Mouse (Mus musculus): ENCODE measurements around the gene Crim1.

The Crim1 gene

GRCm38 (mm10) chr17:78373849-78374248 is 173.8 kb downstream of the Crim1 start:
- no peak for DNase-seq (ENCODE audit: low spot score in 2 of 2)

- DNase-seq (ENCODE audit: low spot score in 2 of 2), result no peak
Measured at GRCm38 (mm10) chr17:78374756-78375155, 174.7 kb downstream of the Crim1 start.

GRCm38 (mm10) chr17:78376587-78376986 is 176.5 kb downstream of the Crim1 start:
- no peak for DNase-seq (ENCODE audit: low spot score in 2 of 2)

- DNase-seq (ENCODE audit: low spot score in 2 of 2), result no peak
Measured at GRCm38 (mm10) chr17:78379079-78379729, 179.2 kb downstream of the Crim1 start.

GRCm38 (mm10) chr17:78379730-78380245 is 179.7 kb downstream of the Crim1 start:
- no peak for DNase-seq (ENCODE audit: low spot score in 2 of 2)

- DNase-seq (ENCODE audit: low spot score in 2 of 2), result no peak
Measured at GRCm38 (mm10) chr17:78382321-78382720, 182.3 kb downstream of the Crim1 start.

- no peak for DNase-seq (ENCODE audit: low spot score in 2 of 2)
Measured at GRCm38 (mm10) chr17:78387665-78388064, 187.6 kb downstream of the Crim1 start.

GRCm38 (mm10) chr17:78388101-78388847 is 188.2 kb downstream of the Crim1 start:
- DNase-seq (ENCODE audit: low spot score in 2 of 2), result no peak

GRCm38 (mm10) chr17:78389573-78389972 is 189.5 kb downstream of the Crim1 start:
- no peak for DNase-seq (ENCODE audit: low spot score in 2 of 2)

GRCm38 (mm10) chr17:78392401-78393087 is 192.5 kb downstream of the Crim1 start:
- DNase-seq (ENCODE audit: low spot score in 2 of 2), result no peak

GRCm38 (mm10) chr17:78400130-78400840 is 200.2 kb downstream of the Crim1 start:
- no peak for DNase-seq (ENCODE audit: low spot score in 2 of 2)

- no peak for DNase-seq (ENCODE audit: low spot score in 2 of 2)
Measured at GRCm38 (mm10) chr17:78401311-78401710, 201.3 kb downstream of the Crim1 start.

GRCm38 (mm10) chr17:78401713-78402112 is 201.7 kb downstream of the Crim1 start:
- DNase-seq (ENCODE audit: low spot score in 2 of 2), result no peak

GRCm38 (mm10) chr17:78402174-78402573 is 202.1 kb downstream of the Crim1 start:
- DNase-seq (ENCODE audit: low spot score in 2 of 2), result no peak

GRCm38 (mm10) chr17:78403229-78403628 is 203.2 kb downstream of the Crim1 start:
- no peak for DNase-seq (ENCODE audit: low spot score in 2 of 2)

GRCm38 (mm10) chr17:78403804-78404203 is 203.8 kb downstream of the Crim1 start:
- no peak for DNase-seq (ENCODE audit: low spot score in 2 of 2)

- no peak for DNase-seq (ENCODE audit: low spot score in 2 of 2)
Measured at GRCm38 (mm10) chr17:78405336-78405735, 205.3 kb downstream of the Crim1 start.

- DNase-seq (ENCODE audit: low spot score in 2 of 2), result no peak
Measured at GRCm38 (mm10) chr17:78406854-78407253, 206.8 kb downstream of the Crim1 start.

GRCm38 (mm10) chr17:78407581-78407980 is 207.5 kb downstream of the Crim1 start:
- DNase-seq (ENCODE audit: low spot score in 2 of 2), result no peak

- no peak for DNase-seq (ENCODE audit: low spot score in 2 of 2)
Measured at GRCm38 (mm10) chr17:78408386-78408785, 208.3 kb downstream of the Crim1 start.

- DNase-seq (ENCODE audit: low spot score in 2 of 2), result no peak
Measured at GRCm38 (mm10) chr17:78409900-78410299, 209.9 kb downstream of the Crim1 start.

GRCm38 (mm10) chr17:78415255-78415654 is 215.2 kb downstream of the Crim1 start:
- no peak for DNase-seq (ENCODE audit: low spot score in 2 of 2)
